In the genomic region with DNA sequence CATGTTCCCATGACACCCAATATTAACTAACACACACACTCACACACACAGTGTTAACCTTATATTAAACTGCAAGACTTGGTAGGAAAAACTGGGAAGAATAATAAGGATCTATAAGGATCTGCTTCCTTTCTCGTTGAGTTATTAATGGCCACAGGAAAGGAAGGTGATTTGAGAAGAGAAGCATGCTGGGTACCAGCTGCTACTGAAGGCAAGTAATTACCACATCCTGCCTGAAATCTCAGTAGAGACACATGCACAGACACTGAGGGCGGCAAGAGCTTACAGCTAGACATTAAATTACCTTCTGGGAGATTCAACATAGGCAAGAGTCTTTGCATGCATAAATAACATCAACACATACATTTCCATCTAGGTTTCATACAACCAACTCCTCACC, we compare ENCODE assay signal across 24 mouse cellular contexts.
DNase-seq lines count a peak whose midpoint lies in the region; ATAC-seq and TF ChIP-seq lines count a peak whose summit lies in the region.
"Had no signal": no experiment of that assay in that cellular context is flagged by ENCODE, and none has a peak within 500 bp of the region (broad histone marks: within the 10 kb centered on the region; RNA-seq: fewer than 3 reads in every experiment).

No protein-coding gene starts in this region.

- no peak overlapping the region for H3K4me3 ChIP-seq in hindbrain, embryonic 12.5 days
- no peak overlapping the region for H3K4me3 ChIP-seq in hindbrain, embryonic 10.5 days
- no peak overlapping the region for H3K4me3 ChIP-seq in midbrain, postnatal 0 days (ENCODE audit: low read depth, low read length)
- no peak overlapping the region for H3K4me3 ChIP-seq in midbrain, embryonic 16.5 days (ENCODE audit: low read depth, low read length)
- no peak overlapping the region for H3K4me3 ChIP-seq in hindbrain, embryonic 16.5 days (ENCODE audit: low read length)
- H3K4me3 ChIP-seq: forebrain, embryonic 10.5 days; forebrain, embryonic 13.5 days; heart, embryonic 15.5 days; hindbrain, embryonic 15.5 days had no signal

- ATAC-seq in hindbrain, embryonic 12.5 days (ENCODE audit: low FRiP score) = peak; percentile 66
- ATAC-seq in midbrain, postnatal 0 days (ENCODE audit: low FRiP score) = no peak
- ATAC-seq in midbrain, embryonic 16.5 days = no peak
- peak; percentile 70 for ATAC-seq in hindbrain, embryonic 16.5 days
- ATAC-seq: activated CD4-positive, CD25-positive, alpha-beta regulatory T cell, adult 4 months; forebrain, embryonic 13.5 days; forebrain, embryonic 16.5 days; inflammation-experienced regulatory T-cells, adult 6 months; intestine, embryonic 16.5 days had no signal

- H3K9ac ChIP-seq in hindbrain, embryonic 12.5 days = no peak overlapping the region
- no peak overlapping the region for H3K9ac ChIP-seq in midbrain, postnatal 0 days (replicated peaks; ENCODE audit: low read length, poor library complexity, severe bottlenecking)
- no peak overlapping the region for H3K9ac ChIP-seq in midbrain, embryonic 16.5 days (ENCODE audit: low read depth, low read length)
- no peak overlapping the region for H3K9ac ChIP-seq in hindbrain, embryonic 16.5 days (ENCODE audit: low read depth, low read length)
- H3K9ac ChIP-seq: forebrain, embryonic 13.5 days; heart, embryonic 15.5 days; hindbrain, embryonic 15.5 days had no signal

- TF ChIP-seq POLR2A in brain, embryonic 14.5 days (IDR thresholded peaks at IDR 0.05; ENCODE audit: borderline replicate concordance, extremely low read depth, insufficient read depth, insufficient read length, poor library complexity, severe bottlenecking) = no peak

- no peaks in the 10 kb centered on the region for H3K9me3 ChIP-seq in hindbrain, embryonic 12.5 days (replicated peaks)
- H3K9me3 ChIP-seq in hindbrain, embryonic 10.5 days = no peaks in the 10 kb centered on the region
- H3K9me3 ChIP-seq in midbrain, postnatal 0 days (ENCODE audit: low read length) = no peaks in the 10 kb centered on the region
- no peaks in the 10 kb centered on the region for H3K9me3 ChIP-seq in midbrain, embryonic 16.5 days (replicated peaks; ENCODE audit: control insufficient read depth, low read length, poor library complexity, severe bottlenecking)
- no peaks in the 10 kb centered on the region for H3K9me3 ChIP-seq in hindbrain, embryonic 16.5 days (ENCODE audit: control insufficient read depth, low read length)
- H3K9me3 ChIP-seq: forebrain, embryonic 10.5 days; forebrain, embryonic 13.5 days; heart, embryonic 15.5 days; hindbrain, embryonic 15.5 days had no signal

- H3K4me1 ChIP-seq in hindbrain, embryonic 12.5 days = no peaks in the 10 kb centered on the region
- H3K4me1 ChIP-seq in hindbrain, embryonic 10.5 days (replicated peaks) = no peaks in the 10 kb centered on the region
- H3K4me1 ChIP-seq in midbrain, postnatal 0 days (ENCODE audit: insufficient read depth, low read length) = no peaks in the 10 kb centered on the region
- no peaks in the 10 kb centered on the region for H3K4me1 ChIP-seq in midbrain, embryonic 16.5 days (ENCODE audit: control insufficient read depth, insufficient read depth, low read length)
- H3K4me1 ChIP-seq in hindbrain, embryonic 16.5 days (ENCODE audit: control insufficient read depth, insufficient read depth, low read depth, low read length) = no peaks in the 10 kb centered on the region
- H3K4me1 ChIP-seq: forebrain, embryonic 10.5 days; forebrain, embryonic 13.5 days; heart, embryonic 15.5 days; hindbrain, embryonic 15.5 days had no signal

- H3K27ac ChIP-seq in hindbrain, embryonic 12.5 days = no peak overlapping the region
- no peak overlapping the region for H3K27ac ChIP-seq in hindbrain, embryonic 10.5 days
- H3K27ac ChIP-seq in midbrain, postnatal 0 days (ENCODE audit: low read depth, low read length) = no peak overlapping the region
- H3K27ac ChIP-seq in midbrain, embryonic 16.5 days (ENCODE audit: low read length) = no peak overlapping the region
- no peak overlapping the region for H3K27ac ChIP-seq in hindbrain, embryonic 16.5 days (ENCODE audit: low read depth, low read length)
- H3K27ac ChIP-seq: forebrain, embryonic 10.5 days; forebrain, embryonic 13.5 days; heart, embryonic 15.5 days; hindbrain, embryonic 15.5 days had no signal

- no peak for TF ChIP-seq CTCF in midbrain, postnatal 0 days (IDR thresholded peaks at IDR 0.05)
- no peak for TF ChIP-seq CTCF in brain, embryonic 14.5 days (IDR thresholded peaks at IDR 0.05; ENCODE audit: borderline replicate concordance, extremely low read depth, insufficient read depth, insufficient read length)

- H3K36me3 ChIP-seq in hindbrain, embryonic 12.5 days = no peaks in the 10 kb centered on the region
- no peaks in the 10 kb centered on the region for H3K36me3 ChIP-seq in hindbrain, embryonic 10.5 days
- no peaks in the 10 kb centered on the region for H3K36me3 ChIP-seq in midbrain, postnatal 0 days (ENCODE audit: insufficient read depth, low read length)
- H3K36me3 ChIP-seq in midbrain, embryonic 16.5 days (ENCODE audit: control insufficient read depth, insufficient read depth, low read length) = no peaks in the 10 kb centered on the region
- no peaks in the 10 kb centered on the region for H3K36me3 ChIP-seq in hindbrain, embryonic 16.5 days (ENCODE audit: control insufficient read depth, insufficient read depth, low read length)
- H3K36me3 ChIP-seq: forebrain, embryonic 10.5 days; heart, embryonic 15.5 days; hindbrain, embryonic 15.5 days had no signal

- no peak for DNase-seq in hindbrain, embryonic 10.5 days (ENCODE audit: low spot score)
- peak; percentile 54 for DNase-seq in midbrain, postnatal 0 days (ENCODE audit: low spot score)
- DNase-seq in brain, embryonic 14.5 days (ENCODE audit: low read depth) = peak; percentile 48
- DNase-seq in B cell, adult 2 months = no peak
- no peak for DNase-seq in thymus, postnatal 0 days (ENCODE audit: low spot score)
- DNase-seq: adrenal gland, adult 8-10 months; adrenal gland, postnatal 25 days; cerebellum, adult 11 months; gastrocnemius, postnatal 10 days; gastrocnemius, postnatal 36 days; heart, postnatal 10 days; heart, postnatal 36 days had no signal

- 68% methylated on average over 2 of the region's 2 CpGs for WGBS in hindbrain, embryonic 12.5 days
- 84% methylated on average over 2 of the region's 2 CpGs for WGBS in hindbrain, embryonic 10.5 days
- 60% methylated on average over 2 of the region's 2 CpGs for WGBS in midbrain, postnatal 0 days
- 83% methylated on average over 2 of the region's 2 CpGs for WGBS in midbrain, embryonic 16.5 days
- WGBS in hindbrain, embryonic 16.5 days = 42% methylated on average over 2 of the region's 2 CpGs

- no peaks in the 10 kb centered on the region for H3K27me3 ChIP-seq in hindbrain, embryonic 12.5 days
- no peaks in the 10 kb centered on the region for H3K27me3 ChIP-seq in hindbrain, embryonic 10.5 days (ENCODE audit: insufficient read depth, poor library complexity, severe bottlenecking)
- H3K27me3 ChIP-seq in midbrain, postnatal 0 days (ENCODE audit: insufficient read depth, low read length) = no peaks in the 10 kb centered on the region
- no peaks in the 10 kb centered on the region for H3K27me3 ChIP-seq in midbrain, embryonic 16.5 days (ENCODE audit: control insufficient read depth, insufficient read depth, low read depth, low read length)
- no peaks in the 10 kb centered on the region for H3K27me3 ChIP-seq in hindbrain, embryonic 16.5 days (replicated peaks; ENCODE audit: control insufficient read depth, insufficient read depth, low read length)
- H3K27me3 ChIP-seq: forebrain, embryonic 13.5 days; heart, embryonic 15.5 days; hindbrain, embryonic 15.5 days had no signal

- no peak overlapping the region for H3K4me2 ChIP-seq in hindbrain, embryonic 12.5 days (replicated peaks)
- no peak overlapping the region for H3K4me2 ChIP-seq in midbrain, postnatal 0 days (ENCODE audit: low read depth, low read length, poor library complexity, severe bottlenecking)
- no peak overlapping the region for H3K4me2 ChIP-seq in midbrain, embryonic 16.5 days (ENCODE audit: low read length)
- no peak overlapping the region for H3K4me2 ChIP-seq in hindbrain, embryonic 16.5 days (ENCODE audit: low read length)
- H3K4me2 ChIP-seq: forebrain, embryonic 13.5 days; heart, embryonic 11.5 days; heart, embryonic 15.5 days; hindbrain, embryonic 15.5 days had no signal

Comparison
In these comparisons a context has a peak if more than half of its experiments do, and no peak if none do; other contexts are left out.
1. ATAC-seq: peak in hindbrain, embryonic 12.5 days (single experiment) and hindbrain, embryonic 16.5 days (single experiment); none in midbrain, postnatal 0 days (single experiment) and midbrain, embryonic 16.5 days (single experiment).
2. DNase-seq: peak in midbrain, postnatal 0 days (single experiment) and brain, embryonic 14.5 days (single experiment); none in hindbrain, embryonic 10.5 days (single experiment), B cell, adult 2 months (0 of 2) and thymus, postnatal 0 days (single experiment).